Mouse (Mus musculus) liver, embryonic 14.5 days (tissue): ENCODE data around the gene Slc6a13.

ENCODE experiments used
- CTCF ChIP-seq: IDR thresholded peaks from 2 replicates; pipeline ENCODE4 v1.5.1; 2016; ENCODE audit warnings: antibody characterized with exemption, low read depth, control low read depth
- EP300 ChIP-seq: IDR thresholded peaks from 2 replicates; pipeline ENCODE4 v1.6.1; 2016; ENCODE audit warnings: antibody characterized with exemption, low read depth

GRCm38 (mm10) chr6:121319099-121319498 lies 19.1 kb downstream of the Slc6a13 start:
- TF ChIP-seq CTCF (peak; percentile 57), EP300 (no peak)
